Mouse (Mus musculus): ENCODE measurements at regions not wholly inside any gene's neighbourhood (a gene's known extent, or its start where the extent isn't known, plus 50 kb on each side); places are given as distances from the start of the nearest gene placed in this dataset.
"Not testable (repeated sequence)": the region's sequence is repeated elsewhere in the genome, so short reads cannot be mapped to it uniquely, and the experiment has no call there.

- no peak for ATAC-seq (ENCODE audit: low TSS enrichment)
Observed at GRCm38 (mm10) chr11:41261254-41261653, 506.1 kb upstream of the Ccng1 start.

- peak; percentile 82 for ATAC-seq (ENCODE audit: low TSS enrichment)
Observed at GRCm38 (mm10) chr11:41259915-41260619, 505.0 kb upstream of the Ccng1 start.

GRCm38 (mm10) chr11:41214501-41214900, 459.4 kb upstream of the Ccng1 start:
- not testable (repeated sequence) for ATAC-seq (ENCODE audit: low TSS enrichment)

- peak; percentile 98 for ATAC-seq (ENCODE audit: low TSS enrichment)
Observed at GRCm38 (mm10) chr11:41202228-41202627, 447.1 kb upstream of the Ccng1 start.

GRCm38 (mm10) chr11:41193981-41194380, 438.9 kb upstream of the Ccng1 start:
- ATAC-seq (ENCODE audit: low TSS enrichment), result peak; percentile 91

GRCm38 (mm10) chr11:41160492-41161175, 405.5 kb upstream of the Ccng1 start:
- no peak for ATAC-seq (ENCODE audit: low TSS enrichment)

- no peak for ATAC-seq (ENCODE audit: low TSS enrichment)
Observed at GRCm38 (mm10) chr11:41159927-41160326, 404.8 kb upstream of the Ccng1 start.

GRCm38 (mm10) chr11:41158761-41159596, 403.9 kb upstream of the Ccng1 start:
- ATAC-seq (ENCODE audit: low TSS enrichment), result 0 out of 2 replicates have a peak, but pooled peaks have one; percentile 31

GRCm38 (mm10) chr11:41157321-41157720, 402.2 kb upstream of the Ccng1 start:
- no peak for ATAC-seq (ENCODE audit: low TSS enrichment)

All from frontal cortex, adult (tissue).